Mouse (Mus musculus): ENCODE measurements around the gene Gprasp1. TPM values are rescaled to one million over a fixed set of nuclear protein-coding genes. Genes with fewer than 3 reads are reported as not detected.
"Not testable (repeated sequence)": the region's sequence is repeated elsewhere in the genome, so short reads cannot be mapped to it uniquely, and the experiment has no call there.

Gprasp1 gene
- 100 to 1,000 TPM in 1 of 2 experiments, 10 to 100 TPM in 1; 84.6 to 102 TPM for total RNA-seq (2021)
- long read RNA-seq, experiment 1, partial matches to known transcripts, result 0 of 7 reads
- long read RNA-seq, experiment 1, other reads (novel, unspliced or antisense), result 7 of 7 reads
- long read RNA-seq, experiment 2, full-length matches to known transcripts, result 5 of 44 reads
- long read RNA-seq, experiment 2, partial matches to known transcripts, result 11 of 44 reads
- long read RNA-seq, experiment 2, other reads (novel, unspliced or antisense), result 28 of 44 reads

- peak; percentile 49 to 64 for DNase-seq (ENCODE audit: low spot score in 2 of 2)
These were observed at the start of gene Gprasp1, which contains the start of gene Armcx5 for GRCm38 (mm10) chrX:135742304-135743055. Gene Gprasp1 (plus strand): TSS chrX:135742733. Gene Armcx5 (plus strand): TSS chrX:135742733.

DNA sequence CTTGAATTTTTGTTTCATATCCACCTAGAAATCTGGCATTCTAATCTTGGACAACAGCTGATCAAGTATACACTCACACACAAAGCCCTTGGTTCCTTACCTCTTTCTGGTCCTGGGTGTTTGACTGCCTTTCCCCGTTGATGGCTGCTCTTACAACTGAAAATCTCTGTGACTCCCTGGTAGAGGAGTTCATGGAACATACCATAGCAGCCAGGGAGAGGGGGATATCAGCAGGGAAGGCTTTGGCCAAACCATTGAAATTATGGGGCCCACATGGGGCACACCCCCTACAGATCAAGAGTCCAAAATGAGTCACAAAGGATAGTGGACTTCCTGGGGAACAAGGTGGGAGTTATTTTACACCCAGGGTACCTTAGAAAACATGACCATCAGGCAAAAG lies 48.9 kb upstream of the Gprasp1 start, which contains the start of gene Tcp11x2:
TSS of gene Tcp11x2 (minus strand) at position 158 of the 400 bp plus-strand sequence.
- no peak for DNase-seq (ENCODE audit: low spot score in 2 of 2)

DNA sequence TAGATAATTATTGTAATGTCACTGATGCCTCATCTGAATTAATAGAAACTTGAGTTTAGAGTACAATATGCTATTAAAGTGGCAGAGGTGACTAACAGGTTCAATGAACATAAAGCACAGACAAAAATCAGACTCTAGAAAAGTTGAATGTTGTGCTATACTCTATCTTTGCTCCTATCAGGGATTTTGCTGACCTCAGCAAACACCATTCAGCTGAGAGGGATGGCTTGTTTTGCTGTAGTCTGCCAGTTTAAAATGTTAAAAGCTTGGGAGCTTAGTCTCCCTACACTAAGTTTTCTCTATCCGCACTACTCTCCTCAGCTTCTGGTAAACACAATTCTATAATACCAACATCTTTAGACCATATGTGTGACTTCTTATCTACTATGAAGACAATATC lies 39.4 kb upstream of the Gprasp1 start:
- DNase-seq (ENCODE audit: low spot score in 2 of 2), result no peak

GRCm38 (mm10) chrX:135704349-135704748 lies 38.2 kb upstream of the Gprasp1 start:
- DNase-seq (ENCODE audit: low spot score in 2 of 2), result no peak

DNA sequence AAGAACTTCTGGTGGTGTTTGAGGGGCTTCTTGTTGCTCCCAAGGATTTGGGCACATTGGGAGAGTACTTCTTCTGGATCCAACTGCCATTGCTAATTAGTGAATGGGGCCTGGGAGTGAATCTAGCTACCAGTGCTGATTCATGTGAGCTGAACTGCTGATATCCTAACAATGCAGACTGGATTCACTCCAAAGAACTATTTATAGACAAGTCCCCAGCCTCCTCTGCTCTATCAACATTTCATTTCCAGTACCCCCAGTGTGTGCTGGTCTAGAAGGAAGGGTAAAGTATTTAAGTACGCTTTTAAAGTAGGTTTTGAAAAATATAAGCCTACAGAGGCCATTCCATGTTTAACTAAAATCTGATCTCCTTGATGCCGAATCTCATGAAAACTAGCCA lies 29.7 kb upstream of the Gprasp1 start:
- no peak for DNase-seq (ENCODE audit: low spot score in 2 of 2)

- DNase-seq (ENCODE audit: low spot score in 2 of 2), result no peak
These were observed 17.4 kb upstream of the Gprasp1 start, which contains the start of gene Tmsb15a for GRCm38 (mm10) chrX:135725161-135725560. Gene Tmsb15a (minus strand): TSS chrX:135725261.

DNA sequence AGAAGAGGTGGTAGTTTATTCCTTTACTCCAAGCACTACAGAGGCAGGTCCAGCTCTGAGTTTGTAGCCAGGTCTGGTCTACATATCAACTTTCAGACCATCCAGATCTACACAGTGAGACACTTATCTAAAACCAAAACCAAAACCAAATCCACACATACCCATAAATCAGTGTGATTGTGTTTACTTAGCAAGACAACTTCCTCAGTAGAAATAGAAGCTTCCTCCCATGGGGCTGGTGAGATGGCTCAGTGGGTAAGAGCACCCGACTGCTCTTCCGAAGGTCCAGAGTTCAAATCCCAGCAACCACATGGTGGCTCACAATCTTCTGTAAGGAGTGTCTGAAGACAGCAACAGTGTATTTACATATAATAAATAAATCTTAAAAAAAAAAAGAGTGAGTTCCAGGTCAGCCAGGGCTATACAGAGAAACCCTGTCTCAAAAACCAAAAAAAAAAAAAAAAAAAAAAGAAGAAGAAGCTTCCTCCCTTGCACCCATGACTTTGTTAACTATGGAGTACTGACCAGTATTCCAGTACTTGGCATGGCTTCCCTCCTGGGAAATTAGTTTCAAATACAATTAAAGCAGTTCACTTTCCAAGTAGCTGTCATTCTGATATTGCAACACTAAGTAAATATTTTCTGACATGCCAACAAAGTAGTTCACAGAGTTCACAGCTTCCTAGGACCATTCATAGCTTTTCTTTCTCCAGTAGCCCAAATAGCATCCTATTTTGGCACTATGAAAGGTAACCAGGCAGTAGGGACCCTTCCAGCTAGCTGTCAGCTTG lies 3.6 kb upstream of the Gprasp1 start:
- no peak for DNase-seq (ENCODE audit: low spot score in 2 of 2)

GRCm38 (mm10) chrX:135743056-135743355 lies 473 bp downstream of the Gprasp1 start:
- DNase-seq (ENCODE audit: low spot score in 2 of 2), result no peak

GRCm38 (mm10) chrX:135745376-135745775 lies 2.8 kb downstream of the Gprasp1 start:
- DNase-seq (ENCODE audit: low spot score in 2 of 2), result not testable (repeated sequence)

DNA sequence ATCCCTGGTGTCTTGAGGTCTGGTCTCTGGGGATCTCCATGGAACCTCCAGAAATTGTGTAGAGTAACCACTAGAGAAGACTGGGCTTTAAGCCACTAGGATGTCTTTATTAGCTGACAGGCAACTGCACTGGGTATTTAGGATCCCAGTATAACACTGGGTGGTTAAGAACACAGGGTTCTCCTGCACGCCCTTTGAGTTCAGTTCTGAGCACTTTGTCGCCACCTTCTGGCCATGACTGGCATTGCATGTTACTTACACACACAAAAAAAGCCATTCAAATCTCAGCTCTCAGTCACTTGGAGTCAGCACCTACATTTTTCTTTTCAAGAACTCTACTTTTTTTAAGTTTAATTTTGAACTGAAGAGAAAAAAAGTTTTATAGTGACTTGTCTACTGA lies 10.3 kb downstream of the Gprasp1 start:
- peak; percentile 38 to 41 for DNase-seq (ENCODE audit: low spot score in 2 of 2)

- no peak for DNase-seq (ENCODE audit: low spot score in 2 of 2)
These were observed 19.2 kb downstream of the Gprasp1 start for GRCm38 (mm10) chrX:135761707-135762106.

DNA sequence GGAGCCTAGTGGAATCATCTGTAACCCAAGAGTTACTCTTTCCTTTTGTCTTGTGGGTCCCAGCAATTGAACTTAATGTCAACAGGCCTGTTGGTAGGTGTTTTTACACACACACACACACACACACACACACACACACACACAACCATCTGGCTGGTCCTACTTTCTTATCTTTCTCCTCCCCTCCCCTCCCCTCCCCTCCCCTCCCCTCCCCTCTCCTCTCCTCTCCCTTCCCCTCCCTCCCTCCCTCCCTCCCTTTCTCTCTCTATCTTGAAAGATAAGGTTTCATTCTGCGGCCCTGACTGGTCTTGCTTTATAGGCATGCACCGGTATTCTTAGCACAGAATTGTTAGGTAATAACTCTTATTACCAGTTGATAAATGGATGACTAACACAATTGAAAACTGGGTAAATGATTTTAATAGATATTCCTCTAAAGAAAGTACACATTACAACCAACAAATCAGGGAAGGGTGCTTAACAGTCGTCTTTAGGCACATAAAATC lies 25.6 kb downstream of the Gprasp1 start:
- DNase-seq (ENCODE audit: low spot score in 2 of 2), result no peak

GRCm38 (mm10) chrX:135768565-135768964 lies 26.0 kb downstream of the Gprasp1 start:
- DNase-seq (ENCODE audit: low spot score in 2 of 2), result no peak

GRCm38 (mm10) chrX:135791536-135791935 lies 49.0 kb downstream of the Gprasp1 start:
- no peak for DNase-seq (ENCODE audit: low spot score in 2 of 2)

DNA sequence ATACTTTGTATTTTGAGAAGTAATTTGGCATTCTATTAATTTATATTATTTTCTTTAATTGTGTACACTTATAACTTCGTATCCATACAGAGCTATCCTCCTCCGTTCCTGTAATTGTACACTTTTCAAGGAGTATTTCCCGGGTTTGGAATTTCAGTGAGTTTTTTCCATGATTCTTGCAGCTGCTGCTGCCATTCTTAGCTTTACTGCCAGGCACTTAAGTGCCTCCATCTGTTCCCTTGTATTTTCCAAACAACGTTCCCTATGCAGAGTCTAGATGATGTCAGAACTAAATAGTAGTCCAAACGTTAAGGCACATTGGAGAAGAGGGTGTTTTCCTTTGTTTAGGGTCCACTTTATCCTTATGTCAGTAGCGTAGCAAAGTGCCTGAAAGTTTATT lies 49.8 kb downstream of the Gprasp1 start:
- DNase-seq (ENCODE audit: low spot score in 2 of 2), result no peak

- peak in 1 of 2 experiments; percentile 24 for DNase-seq (ENCODE audit: low spot score in 2 of 2)
These were observed 53.2 kb downstream of the Gprasp1 start for GRCm38 (mm10) chrX:135795591-135796304.

- not testable (repeated sequence) for DNase-seq (ENCODE audit: low spot score in 2 of 2)
These were observed 54.0 kb downstream of the Gprasp1 start for GRCm38 (mm10) chrX:135796305-135797211.

- not testable (repeated sequence) for DNase-seq (ENCODE audit: low spot score in 2 of 2)
These were observed 54.7 kb downstream of the Gprasp1 start, which contains the start of gene Bhlhb9 for GRCm38 (mm10) chrX:135797212-135797644. Gene Bhlhb9 (plus strand): TSS chrX:135797594.

- no peak for DNase-seq (ENCODE audit: low spot score in 2 of 2)
These were observed 61.6 kb downstream of the Gprasp1 start for GRCm38 (mm10) chrX:135804149-135804548.

GRCm38 (mm10) chrX:135805780-135806179 lies 63.2 kb downstream of the Gprasp1 start:
- no peak for DNase-seq (ENCODE audit: low spot score in 2 of 2)

All from adrenal gland, postnatal 4 days (tissue).